In the genomic region with DNA sequence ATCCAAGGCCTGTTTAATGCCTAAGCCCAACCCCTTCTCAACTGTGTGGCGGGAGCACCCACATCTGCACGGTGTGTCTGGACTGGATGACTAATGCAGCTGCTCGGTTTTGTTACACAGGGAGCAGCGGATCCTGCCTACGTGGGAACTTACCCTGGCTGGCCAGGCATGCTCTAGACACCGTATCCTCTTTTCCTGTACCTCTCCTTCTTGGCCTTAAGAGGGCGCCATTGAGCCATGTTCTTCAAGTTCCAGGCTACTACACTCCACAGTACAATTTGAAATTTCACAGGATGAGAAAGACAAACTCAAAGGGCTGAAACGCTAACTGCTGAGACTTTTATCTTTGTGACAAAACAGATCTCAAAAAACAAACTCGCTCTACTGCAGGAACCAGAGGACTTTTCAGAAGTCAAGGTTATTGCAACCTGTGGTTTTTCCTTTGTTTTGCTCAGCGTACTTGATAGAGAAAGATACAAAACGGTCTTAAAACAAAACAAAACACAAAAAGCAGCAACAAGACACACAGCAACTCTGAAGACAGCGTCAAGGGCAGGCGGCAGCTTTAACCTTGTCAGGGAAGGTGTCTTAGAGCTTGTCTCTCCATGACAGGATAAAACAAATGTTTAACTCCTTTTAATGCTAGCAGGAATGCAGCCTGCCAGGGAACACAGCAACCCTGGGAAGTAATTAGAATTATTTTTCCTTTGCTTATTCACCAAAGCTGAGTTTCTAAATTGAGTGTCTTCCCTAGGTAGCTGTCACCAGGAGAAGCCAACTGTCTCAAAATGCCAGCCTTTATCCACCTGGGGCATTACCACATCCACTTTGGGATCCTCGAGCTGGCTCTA, we compare ENCODE assay signal across 8 mouse cellular contexts. TPM values are rescaled to one million over a fixed set of nuclear protein-coding genes. Genes with fewer than 3 reads are reported as not detected.
DNase-seq lines count a peak whose midpoint lies in the region; ATAC-seq lines count a peak whose summit lies in the region.

No protein-coding gene starts in this region.

- peak; percentile 50 for DNase-seq in MN1 (ENCODE audit: low spot score)
- DNase-seq in cerebellum, adult 18-20 months = peak; percentile 19 to 56
- peak; percentile 68 to 75 for DNase-seq in heart, postnatal 36 days
- peak; percentile 68 for DNase-seq in layer of hippocampus, adult 11-12 months (ENCODE audit: low spot score)
- DNase-seq in testis, postnatal 14 days (ENCODE audit: low spot score) = peak; percentile 61

- H3K27ac ChIP-seq in forebrain, embryonic 16.5 days (ENCODE audit: low read length) = no peak overlapping the region
- H3K27ac ChIP-seq in liver, embryonic 16.5 days (ENCODE audit: low read length) = no peak overlapping the region
- H3K27ac ChIP-seq in neural tube, embryonic 12.5 days = no peak overlapping the region

- intact Hi-C loops in heart, postnatal 36 days (cut with DNase I) = loop anchor here (1.0 to 5.0 kb wide), 5 partner anchors 104 to 655 kb away; no protein-coding TSS in a partner anchor

- H3K27me3 ChIP-seq in forebrain, embryonic 16.5 days (replicated peaks; ENCODE audit: control insufficient read depth, insufficient read depth, low read length) = peaks cover 5% of the 10 kb centered on the region; the same call in 1 of the 2 replicates
- H3K27me3 ChIP-seq in liver, embryonic 16.5 days (ENCODE audit: control insufficient read depth, insufficient read depth, low read depth, low read length) = no peaks in the 10 kb centered on the region
- peaks cover 14% of the 10 kb centered on the region for H3K27me3 ChIP-seq in neural tube, embryonic 12.5 days (replicated peaks)

- H3K9me3 ChIP-seq in forebrain, embryonic 16.5 days (ENCODE audit: control insufficient read depth, low read length) = no peaks in the 10 kb centered on the region
- no peaks in the 10 kb centered on the region for H3K9me3 ChIP-seq in liver, embryonic 16.5 days (replicated peaks; ENCODE audit: control insufficient read depth, low read length)
- H3K9me3 ChIP-seq in neural tube, embryonic 12.5 days = no peaks in the 10 kb centered on the region

- no peak overlapping the region for H3K9ac ChIP-seq in forebrain, embryonic 16.5 days (replicated peaks; ENCODE audit: low read depth, low read length)
- H3K9ac ChIP-seq in liver, embryonic 16.5 days (ENCODE audit: low read depth, low read length) = no peak overlapping the region; the same call in 1 of the 2 replicates
- no peak overlapping the region for H3K9ac ChIP-seq in neural tube, embryonic 12.5 days

- H3K4me1 ChIP-seq in forebrain, embryonic 16.5 days (replicated peaks; ENCODE audit: control insufficient read depth, insufficient read depth, low read length) = peaks cover 7% of the 10 kb centered on the region
- peaks cover 2% of the 10 kb centered on the region; the same call in 1 of the 2 replicates for H3K4me1 ChIP-seq in liver, embryonic 16.5 days (ENCODE audit: control insufficient read depth, low read depth, low read length)
- H3K4me1 ChIP-seq in neural tube, embryonic 12.5 days = peaks cover 9% of the 10 kb centered on the region

- peak; percentile 86 for ATAC-seq in forebrain, embryonic 16.5 days
- ATAC-seq in liver, embryonic 16.5 days (ENCODE audit: low read depth) = peak; percentile 75
- peak; percentile 76 for ATAC-seq in neural tube, embryonic 12.5 days (ENCODE audit: low FRiP score, low read depth)

- H3K4me2 ChIP-seq in forebrain, embryonic 16.5 days (ENCODE audit: low read length) = no peak overlapping the region
- H3K4me2 ChIP-seq in liver, embryonic 16.5 days (ENCODE audit: low read depth, low read length) = peak overlapping the region; percentile 25; the same call in 1 of the 2 replicates
- 0 out of 2 replicates have a peak overlapping the region, but pooled peaks have one; percentile 12 for H3K4me2 ChIP-seq in neural tube, embryonic 12.5 days (replicated peaks)

- no peak overlapping the region for H3K4me3 ChIP-seq in forebrain, embryonic 16.5 days (replicated peaks; ENCODE audit: low read length)
- no peak overlapping the region for H3K4me3 ChIP-seq in liver, embryonic 16.5 days (ENCODE audit: low read depth, low read length)
- no peak overlapping the region for H3K4me3 ChIP-seq in neural tube, embryonic 12.5 days

- no peaks in the 10 kb centered on the region for H3K36me3 ChIP-seq in forebrain, embryonic 16.5 days (ENCODE audit: control insufficient read depth, insufficient read depth)
- H3K36me3 ChIP-seq in liver, embryonic 16.5 days (ENCODE audit: control insufficient read depth, insufficient read depth) = no peaks in the 10 kb centered on the region
- H3K36me3 ChIP-seq in neural tube, embryonic 12.5 days = no peaks in the 10 kb centered on the region

- 9% methylated on average over 14 of the region's 14 CpGs for WGBS in forebrain, embryonic 16.5 days
- 11% methylated on average over 14 of the region's 14 CpGs for WGBS in liver, embryonic 16.5 days (ENCODE audit: insufficient replicate concordance)
- 11% methylated on average over 14 of the region's 14 CpGs for WGBS in neural tube, embryonic 12.5 days

RNA-seq across cellular contexts. Expression of a gene that starts 44.1 kb away (rescaled TPM):
- 21.3 and 26.2 TPM in 2 replicates for polyA plus RNA-seq in forebrain, embryonic 16.5 days (2015; fragmentation: Nextera tagmentation; extraction: Ambion mirVana)
- total RNA-seq in heart, postnatal 36 days (2021) = 10 to 100 TPM; 53.5 to 65.4 TPM
- polyA plus RNA-seq in liver, embryonic 16.5 days (2015; fragmentation: Nextera tagmentation; extraction: Ambion mirVana) = 15.9 and 16.5 TPM in 2 replicates
- polyA plus RNA-seq in neural tube, embryonic 12.5 days (2016; fragmentation: Nextera tagmentation; extraction: Ambion mirVana) = 32.8 and 36.6 TPM in 2 replicates

RNA-seq across cellular contexts. Expression of a gene that starts 49.3 kb away (rescaled TPM):
- polyA plus RNA-seq in forebrain, embryonic 16.5 days (2015; fragmentation: Nextera tagmentation; extraction: Ambion mirVana) = 7.3 and 7.8 TPM in 2 replicates
- 10 to 100 TPM; 28.2 to 28.8 TPM for total RNA-seq in heart, postnatal 36 days (2021)
- 6.9 and 8.2 TPM in 2 replicates for polyA plus RNA-seq in liver, embryonic 16.5 days (2015; fragmentation: Nextera tagmentation; extraction: Ambion mirVana)
- 15.4 and 18.6 TPM in 2 replicates for polyA plus RNA-seq in neural tube, embryonic 12.5 days (2016; fragmentation: Nextera tagmentation; extraction: Ambion mirVana)
